Mouse (Mus musculus) heart, postnatal 0 days (tissue): ENCODE data around the gene Cse1l. TPM values are rescaled to one million over a fixed set of nuclear protein-coding genes. Genes with fewer than 3 reads are reported as not detected.

ENCODE experiments used
- ATAC-seq: fragments of 200-750 bp; cut with Nextera tagmentation; 2 replicates; pipeline ENCODE4 v1.8.0; 2017; ENCODE audit warnings: low read depth, moderate number of reproducible peaks, moderate library complexity; ENCODE audit not compliant: insufficient read depth
- DNase-seq: peaks from one replicate; pipeline ENCODE4 v3.0.0-alpha.2; 2016; ENCODE audit warnings: low spot score
- H3K27ac ChIP-seq: fragments of 300-500 bp; sonication (generic); 2 replicates; pipeline ENCODE4 v1.5.1; 2014; ENCODE audit warnings: low read depth, mild to moderate bottlenecking
- H3K27me3 ChIP-seq: fragments of 300-500 bp; sonication (generic); 2 replicates; pipeline ENCODE4 v1.6.1; 2014; ENCODE audit warnings: low read length, mixed read lengths; ENCODE audit not compliant: control insufficient read depth, insufficient read depth
- H3K36me3 ChIP-seq: fragments of 300-500 bp; sonication (generic); replicated peaks from 2 replicates; pipeline ENCODE4 v1.6.1; 2014; ENCODE audit warnings: low read length, mixed read lengths; ENCODE audit not compliant: control insufficient read depth, insufficient read depth
- H3K4me1 ChIP-seq: fragments of 300-500 bp; sonication (generic); 2 replicates; pipeline ENCODE4 v1.6.1; 2014; ENCODE audit warnings: antibody characterized with exemption; ENCODE audit not compliant: control insufficient read depth, insufficient read depth
- H3K4me2 ChIP-seq: fragments of 300-500 bp; sonication (generic); 2 replicates; pipeline ENCODE4 v1.6.1; 2014; ENCODE audit warnings: low read depth, mild to moderate bottlenecking, low read length, moderate library complexity
- H3K4me3 ChIP-seq: fragments of 300-500 bp; sonication (generic); 2 replicates; pipeline ENCODE4 v1.5.1; 2014; ENCODE audit warnings: low read depth, low read length
- H3K9ac ChIP-seq: fragments of 300-500 bp; sonication (generic); replicated peaks from 2 replicates; pipeline ENCODE4 v1.6.1; 2014; ENCODE audit warnings: low read depth, low read length, mixed read lengths
- H3K9me3 ChIP-seq: fragments of 300-500 bp; sonication (generic); replicated peaks from 2 replicates; pipeline ENCODE4 v1.6.1; 2016; ENCODE audit warnings: low read length; ENCODE audit not compliant: control insufficient read depth
- CTCF ChIP-seq: IDR thresholded peaks from 2 replicates; pipeline ENCODE4 v1.5.1; 2016; ENCODE audit warnings: antibody characterized with exemption, control low read depth, low read depth
- EP300 ChIP-seq: IDR thresholded peaks from 2 replicates; pipeline ENCODE4 v1.6.1; 2016; ENCODE audit warnings: antibody characterized with exemption, low read depth
- WGBS: fragments of 180-500 bp; shearing (Covaris S2); extraction: QIAGEN DNeasy Blood & Tissue Kit; methylation state at CpG from one replicate; pipeline ENCODE4 v1.1.7; 2014; 5-methylcytosine and 5-hydroxymethylcytosine counted together
- polyA plus RNA-seq: library from polyadenylated mRNA; unstranded; fragments of >200 nt; fragmentation: Nextera tagmentation; extraction: Ambion mirVana; gene quantifications from 2 replicates; pipeline ENCODE4 v1.2.1, GENCODE M21; 2015
- total RNA-seq: library from RNA; depleted of rRNA; stranded (reverse); fragments of >200 nt; gene quantifications from 2 replicates; pipeline ENCODE4 v1.2.3, GENCODE M21; 2014; ENCODE audit warnings: low replicate concordance; rRNA removed

Cse1l gene
- total and polyA plus RNA-seq, 2 experiments from 2014 or later, result 41.2 to 64.2 TPM

GRCm38 (mm10) chr2:166991945-166992344 is 86.1 kb downstream of the Cse1l start:
- H3K9me3 ChIP-seq, result no peaks in the 10 kb centered on the region
- TF ChIP-seq EP300, result no peak
- no peak for TF ChIP-seq CTCF
- H3K4me3 ChIP-seq, result no peak overlapping the region
- no peak overlapping the region for H3K4me2 ChIP-seq
- H3K27me3 ChIP-seq, result no peaks in the 10 kb centered on the region
- H3K4me1 ChIP-seq, result peaks cover 22% of the 10 kb centered on the region
- no peak overlapping the region for H3K27ac ChIP-seq
- DNase-seq (no peak), ATAC-seq (no peak)
- H3K36me3 ChIP-seq, result no peaks in the 10 kb centered on the region
- H3K9ac ChIP-seq, result no peak overlapping the region

DNA sequence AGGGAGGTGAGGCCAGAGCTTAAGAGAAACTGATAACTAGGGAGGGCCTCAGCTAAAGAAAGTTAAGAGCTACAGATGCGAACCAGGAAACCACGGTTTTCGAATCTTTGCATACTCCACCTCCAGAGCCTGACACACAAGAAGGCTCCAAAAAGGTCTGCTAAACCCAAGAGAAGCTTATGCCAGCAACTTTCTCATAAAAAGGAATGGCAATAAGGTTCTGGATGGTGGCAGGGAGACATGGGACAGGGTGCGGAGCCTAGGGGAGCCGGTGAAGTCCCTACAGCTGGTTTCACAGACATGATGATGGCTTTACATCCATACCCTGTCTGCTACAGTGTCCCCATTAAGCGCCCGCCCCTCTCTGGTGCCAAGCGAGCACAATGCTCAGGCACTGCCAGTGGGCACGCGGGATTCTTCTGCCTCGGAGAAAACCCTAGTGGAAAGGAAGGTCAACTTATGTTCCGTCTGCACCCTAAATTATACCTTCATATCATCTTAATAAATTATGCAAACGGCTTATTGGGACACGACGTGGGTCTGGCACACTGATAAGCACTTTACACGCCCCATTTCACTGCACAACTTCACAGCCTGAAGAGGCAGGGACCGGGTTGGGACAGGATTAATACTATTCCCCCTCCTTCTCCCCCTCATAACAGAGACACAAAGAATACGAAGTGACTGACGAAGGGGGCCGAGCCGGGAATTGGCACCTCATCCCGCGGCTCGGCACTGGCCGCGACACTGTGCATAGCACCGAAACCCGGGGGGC is 89.4 kb downstream of the Cse1l start:
- ATAC-seq (no peak; the same call in 1 of the 2 replicates), DNase-seq (peak; percentile 49)
- 1% methylated on average over 24 of the region's 28 CpGs for WGBS

More for the DNA sequence above, 89.4 kb downstream of the Cse1l start:
- peak overlapping the region; percentile 100 for H3K9ac ChIP-seq
- H3K36me3 ChIP-seq, result no peaks in the 10 kb centered on the region
- no peaks in the 10 kb centered on the region for H3K27me3 ChIP-seq
- H3K4me3 ChIP-seq, result peak overlapping the region; percentile 100
- H3K4me2 ChIP-seq, result peak overlapping the region; percentile 95
- peaks cover 22% of the 10 kb centered on the region for H3K4me1 ChIP-seq
- no peak for TF ChIP-seq CTCF
- TF ChIP-seq EP300, result no peak
- H3K27ac ChIP-seq, result peak overlapping the region; percentile 98
- no peaks in the 10 kb centered on the region for H3K9me3 ChIP-seq

Other genes starting within 250 kb of the Cse1l start
- gene Prex1, start 192.2 kb upstream of the Cse1l start, total RNA-seq, result 6.2 and 12.2 TPM in 2 replicates
- gene Prex1, start 192.2 kb upstream of the Cse1l start, polyA plus RNA-seq, result 3.7 and 4.0 TPM in 2 replicates
- gene Trp53rkb, start 113.5 kb upstream of the Cse1l start, total RNA-seq, result 5.6 and 6.2 TPM in 2 replicates
- 3.9 TPM in 2 replicates for gene Trp53rkb, start 113.5 kb upstream of the Cse1l start, polyA plus RNA-seq
- gene Arfgef2, start 100.5 kb upstream of the Cse1l start, total RNA-seq, result 15.4 and 15.5 TPM in 2 replicates
- gene Arfgef2, start 100.5 kb upstream of the Cse1l start, polyA plus RNA-seq, result 4.2 and 5.2 TPM in 2 replicates
- gene Stau1, start 90.3 kb downstream of the Cse1l start, total RNA-seq, result 9.5 and 23.9 TPM in 2 replicates
- gene Stau1, start 90.3 kb downstream of the Cse1l start, polyA plus RNA-seq, result 41.7 and 42.5 TPM in 2 replicates
- 11.1 and 13.9 TPM in 2 replicates for gene Ddx27, start 109.2 kb downstream of the Cse1l start, total RNA-seq
- gene Ddx27, start 109.2 kb downstream of the Cse1l start, polyA plus RNA-seq, result 17.2 and 17.3 TPM in 2 replicates
- 25.0 and 35.4 TPM in 2 replicates for gene Znfx1, start 157.0 kb downstream of the Cse1l start, total RNA-seq
- 6.0 and 6.9 TPM in 2 replicates for gene Znfx1, start 157.0 kb downstream of the Cse1l start, polyA plus RNA-seq